Mouse (Mus musculus) heart, postnatal 36 days (tissue): ENCODE measurements at regions not wholly inside any gene's neighbourhood (a gene's known extent, or its start where the extent isn't known, plus 50 kb on each side); places are given as distances from the start of the nearest gene placed in this dataset.

Source experiments
- DNase-seq, 2 experiments: peaks; one replicate each; pipeline ENCODE4 v3.0.0; 2021 to 2022
- intact Hi-C: fragments of 180-260 bp; cut with DNase I; formaldehyde crosslinking; loops from one replicate; pipeline ENCODE4 v1.15.1; 2025

DNA sequence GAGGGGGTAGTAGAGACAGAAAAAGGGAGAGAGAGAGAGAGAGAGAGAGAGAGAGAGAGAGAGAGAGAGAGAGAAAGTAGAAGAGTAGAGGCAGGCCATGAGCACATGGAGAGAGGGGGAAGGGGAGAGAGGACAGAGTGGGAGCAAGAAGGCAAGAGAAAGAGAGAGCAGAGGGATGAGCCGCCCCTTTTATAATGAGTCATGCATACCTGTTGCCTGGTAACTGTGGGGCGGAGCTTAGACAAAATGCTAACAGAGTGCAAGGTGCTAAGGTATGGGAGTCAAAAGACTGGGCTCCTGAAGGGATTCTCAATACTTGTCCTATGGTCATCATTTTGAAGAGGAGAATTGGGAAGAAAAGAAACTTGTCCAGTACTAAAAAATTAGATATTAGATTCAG, 126.1 kb downstream of the Lrrc30 start:
- DNase-seq = no peak
- intact Hi-C loops = no loop called here

DNA sequence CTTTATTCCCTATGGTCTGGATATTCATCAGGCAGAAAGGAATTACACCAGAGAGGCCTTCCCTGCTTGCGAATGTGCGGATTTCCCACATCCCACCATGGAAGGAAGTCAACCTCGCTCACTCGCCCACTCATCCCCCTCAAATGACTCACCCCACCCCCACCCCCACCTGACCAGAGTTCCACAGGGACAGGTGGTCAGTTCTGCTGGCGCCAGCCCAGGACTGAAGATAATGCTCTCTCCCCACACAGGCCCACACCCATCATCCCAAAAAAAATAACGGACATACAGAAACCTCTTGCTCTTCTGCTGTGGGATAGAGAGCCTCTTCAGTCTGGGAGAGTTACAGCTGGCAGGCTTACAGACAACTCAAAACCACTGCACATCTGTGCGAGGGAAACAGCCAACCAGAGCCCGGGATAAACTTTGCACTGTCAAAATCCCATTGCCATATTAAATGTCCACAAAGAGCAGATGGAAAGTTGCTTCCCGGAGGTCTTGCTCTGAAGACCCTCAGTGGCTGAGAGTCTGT, 128.0 kb downstream of the Lrrc30 start:
- intact Hi-C loops = no loop called here
- DNase-seq = peak in 1 of 2 experiments; percentile 5

DNA sequence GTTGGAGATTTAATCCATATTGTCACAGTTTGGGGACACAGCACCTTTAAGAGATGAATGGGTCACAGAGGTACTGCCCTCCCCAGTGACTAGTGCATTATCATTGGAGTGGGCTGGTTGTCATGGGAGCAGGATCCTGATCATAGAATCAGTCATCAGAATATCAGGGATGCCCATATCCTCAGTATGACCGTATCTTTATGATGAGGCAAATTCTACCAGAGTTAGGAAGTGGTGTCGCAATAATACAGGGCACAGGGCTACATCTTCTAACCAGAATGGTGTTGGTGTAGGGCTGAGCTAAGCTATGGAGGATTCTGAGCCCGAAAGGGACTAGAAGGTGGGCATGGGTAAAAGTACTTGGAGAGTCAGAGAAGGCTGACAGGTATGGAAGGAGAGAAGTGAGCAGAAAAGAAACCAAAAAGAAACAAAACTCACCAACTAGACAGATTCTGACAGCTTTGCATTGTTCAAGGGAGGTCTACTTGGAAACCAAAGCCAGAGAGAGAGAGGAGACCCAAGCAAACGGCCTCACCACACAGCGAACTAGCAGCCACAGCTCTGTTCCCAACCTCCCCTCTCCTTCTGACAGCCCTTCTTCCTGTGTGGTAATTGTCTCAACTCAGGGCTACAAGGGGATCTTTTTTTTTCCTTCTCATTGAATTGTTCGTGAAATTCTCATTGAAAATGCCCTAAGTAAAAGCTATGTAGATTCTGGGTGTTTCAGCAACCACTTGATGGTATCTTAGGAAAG, 129.2 kb downstream of the Lrrc30 start:
- no peak for DNase-seq
- intact Hi-C loops = no loop called here

DNA sequence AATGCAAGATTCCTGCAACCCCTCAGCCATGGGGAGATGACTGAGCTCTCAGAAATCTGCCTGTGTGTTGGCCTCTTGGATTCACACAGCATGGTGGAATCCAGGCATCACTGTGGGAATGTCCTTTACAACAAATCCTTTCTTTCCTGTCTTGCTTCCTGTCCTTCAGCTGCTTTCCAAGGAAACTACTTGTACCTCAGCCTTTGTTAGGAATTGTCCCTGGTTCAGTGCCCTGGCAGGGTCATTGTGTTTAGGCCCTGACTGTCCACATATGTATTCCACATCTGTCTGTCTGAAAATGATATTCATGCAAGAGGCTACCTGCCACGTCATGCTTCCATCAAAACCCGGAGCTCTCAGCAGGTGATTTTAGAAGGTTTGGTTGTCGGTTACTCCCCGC, 129.9 kb downstream of the Lrrc30 start:
- peak in 1 of 2 experiments; percentile 5 for DNase-seq
- intact Hi-C loops = no loop called here

DNA sequence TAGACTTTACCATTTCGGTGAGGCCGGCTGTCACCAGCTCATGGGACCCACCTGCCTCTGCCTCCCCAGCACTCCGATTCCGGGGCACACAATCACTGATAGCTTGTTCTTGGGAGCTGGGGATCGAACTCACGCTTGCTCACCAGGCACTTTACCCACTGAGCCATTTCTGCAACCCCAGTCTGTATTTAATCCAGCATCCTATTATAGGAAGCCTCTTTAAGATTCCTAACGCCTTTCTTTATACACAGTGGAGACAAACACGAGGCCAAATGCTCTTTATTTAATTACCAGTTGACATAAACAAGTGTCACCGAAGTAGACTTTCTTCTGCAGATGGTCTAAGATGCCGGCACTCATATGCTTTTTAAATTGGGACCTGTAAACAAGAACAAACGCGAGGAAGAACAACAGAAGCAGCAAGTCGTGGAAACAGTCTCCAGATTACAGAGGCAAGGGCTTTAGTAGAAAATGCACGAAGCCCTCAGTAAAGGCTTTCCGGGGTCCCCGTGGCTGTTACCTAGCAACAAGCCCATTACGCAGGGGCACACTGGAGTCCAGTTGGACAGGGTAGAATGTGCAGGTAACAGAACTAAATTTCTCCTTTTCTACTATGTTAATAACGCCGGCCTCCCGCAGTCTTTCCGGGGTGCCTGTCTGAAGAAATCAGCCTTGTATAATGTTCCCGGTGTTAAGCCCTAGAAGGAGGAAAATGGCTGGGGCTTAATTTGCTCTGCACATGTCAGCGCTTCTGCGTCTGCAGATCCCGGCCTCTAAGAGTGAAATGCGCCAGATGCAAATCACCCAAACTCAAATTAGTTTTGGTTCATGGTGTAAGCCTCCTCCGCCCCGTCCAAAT, 132.5 kb downstream of the Lrrc30 start:
- intact Hi-C loops = no loop called here
- no peak for DNase-seq

DNA sequence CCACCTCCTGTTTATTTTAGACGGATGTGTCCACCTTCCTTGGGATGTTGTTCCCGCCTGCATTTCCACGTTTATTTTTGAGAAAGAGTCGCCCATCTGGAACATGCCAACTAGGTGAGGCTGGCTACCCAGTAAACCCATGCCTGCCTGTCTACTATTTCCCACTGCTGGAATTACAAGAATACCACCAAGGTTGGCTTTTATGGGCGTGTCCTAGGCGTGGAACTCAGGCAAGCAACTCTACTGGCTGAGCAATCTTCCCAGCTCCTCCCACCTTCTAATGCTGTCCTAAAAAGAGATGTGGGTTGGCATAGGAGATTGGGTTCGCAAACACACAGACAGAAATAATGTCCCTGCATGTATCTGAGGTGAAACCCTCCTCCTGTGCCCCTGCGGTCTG, 135.1 kb downstream of the Lrrc30 start:
- intact Hi-C loops = no loop called here
- DNase-seq = no peak

DNA sequence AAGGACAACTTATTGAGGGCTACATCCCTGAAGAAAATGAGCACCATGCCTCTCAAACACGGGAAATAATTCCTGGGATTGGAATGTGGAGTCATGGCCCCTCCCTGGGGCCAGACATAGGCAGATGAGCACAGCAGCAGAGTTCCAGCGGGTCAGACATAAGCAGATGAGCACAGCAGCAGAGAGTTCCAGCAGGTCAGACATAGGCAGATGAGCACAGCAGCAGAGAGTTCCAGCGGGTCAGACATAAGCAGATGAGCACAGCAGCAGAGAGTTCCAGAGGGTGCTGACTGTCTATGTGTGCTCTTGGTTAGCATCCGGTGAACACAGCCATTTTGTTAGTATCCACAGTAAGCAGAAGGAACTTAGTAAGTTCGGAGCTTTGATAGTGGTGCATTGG, 126.2 kb upstream of the Ptprm start:
- no peak for DNase-seq
- intact Hi-C loops = no loop called here

DNA sequence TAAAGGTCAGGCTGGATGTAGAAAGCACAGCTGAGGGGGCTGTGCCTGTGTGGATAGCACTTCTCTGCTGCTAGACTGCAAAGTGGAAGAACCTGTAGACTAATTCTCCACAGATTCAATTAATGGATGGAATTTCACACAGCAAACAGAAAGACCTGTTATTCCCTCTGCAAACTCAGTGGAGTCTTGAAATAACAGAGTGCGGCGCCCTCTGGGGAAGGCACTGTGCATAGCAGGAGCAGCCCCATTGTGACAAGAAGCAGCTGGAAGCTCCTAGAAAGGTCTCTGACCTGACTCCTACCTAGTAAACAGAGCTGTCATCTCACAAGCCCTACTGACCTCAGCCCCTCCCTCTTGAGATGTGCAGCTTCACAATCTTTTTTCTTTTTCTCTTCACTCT, 118.9 kb upstream of the Ptprm start:
- DNase-seq = peak; percentile 74 to 86
- intact Hi-C loops = loop anchor here (2.0 to 5.0 kb wide), 6 partner anchors 64 to 896 kb away; no protein-coding TSS in a partner anchor

DNA sequence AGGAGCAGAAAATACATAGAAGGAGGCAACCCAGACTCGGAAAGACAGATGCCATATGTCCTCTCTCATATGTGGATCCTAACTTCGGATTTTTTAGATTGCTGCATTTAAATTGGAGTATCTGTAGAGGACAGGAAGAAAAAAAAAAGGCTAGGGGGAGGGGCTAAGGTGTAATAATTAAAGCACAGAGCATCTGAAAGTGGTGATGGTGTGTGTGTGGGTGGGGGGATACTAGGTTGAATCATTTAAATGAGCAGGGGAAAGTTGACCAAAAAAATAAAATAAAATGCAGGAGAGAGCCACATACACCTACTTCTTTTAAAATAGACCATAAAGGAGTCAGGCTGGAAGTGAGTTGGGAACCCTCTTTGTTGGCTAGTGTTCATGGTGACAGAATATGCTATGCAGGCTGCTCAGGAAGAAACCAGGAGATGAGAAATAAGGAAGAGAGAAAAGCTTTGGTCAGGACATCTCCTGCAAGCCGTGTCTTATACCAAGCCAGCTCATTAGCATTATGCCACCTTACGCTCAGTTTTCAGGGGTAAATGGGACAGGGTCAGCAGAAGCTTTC, 104.7 kb upstream of the Ptprm start:
- no peak for DNase-seq
- intact Hi-C loops = no loop called here

DNA sequence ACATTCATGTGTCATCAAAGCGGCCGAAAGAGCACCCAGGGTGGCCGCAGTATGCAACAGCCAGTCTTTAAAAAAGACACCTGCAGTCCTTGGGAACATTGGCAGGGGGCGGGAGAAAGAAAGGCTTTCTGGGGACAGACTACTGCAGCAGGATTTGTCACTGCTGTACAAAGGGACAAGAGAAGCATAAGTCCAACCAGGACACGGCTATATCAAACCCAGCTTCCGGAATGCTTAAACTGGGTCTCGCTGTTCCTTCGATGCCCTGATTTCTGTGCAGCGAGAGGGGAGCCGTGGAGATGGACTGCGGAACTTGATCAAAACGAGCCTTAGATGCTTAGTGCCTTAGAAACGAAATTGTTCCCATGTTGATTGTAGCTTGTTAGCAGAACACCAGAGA, 97.7 kb upstream of the Ptprm start:
- intact Hi-C loops = loop anchor here (5.0 kb wide), 1 partner anchor 75 kb away; no protein-coding TSS in a partner anchor
- DNase-seq = no peak

DNA sequence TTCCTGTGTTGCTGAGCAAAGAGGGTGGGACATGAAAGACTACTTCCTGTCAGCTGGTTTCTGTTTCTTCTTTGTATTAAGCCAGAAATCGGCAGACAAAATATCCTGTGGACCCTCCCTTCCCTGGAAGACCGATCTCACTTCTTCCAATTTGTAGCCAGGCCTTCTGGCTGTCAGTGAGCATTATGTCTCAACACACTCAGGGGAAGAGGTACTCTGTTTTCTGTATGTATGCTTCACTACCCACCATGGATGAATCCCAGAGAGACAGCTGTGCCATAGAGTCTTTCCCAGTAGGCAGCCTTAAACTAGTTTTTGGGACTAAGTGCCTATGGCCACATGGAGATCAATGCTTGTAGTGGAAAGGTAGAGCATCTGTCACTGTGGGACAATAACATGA, 96.8 kb upstream of the Ptprm start:
- DNase-seq = no peak
- intact Hi-C loops = loop anchor here (5.0 kb wide), 1 partner anchor 74 kb away; no protein-coding TSS in a partner anchor

DNA sequence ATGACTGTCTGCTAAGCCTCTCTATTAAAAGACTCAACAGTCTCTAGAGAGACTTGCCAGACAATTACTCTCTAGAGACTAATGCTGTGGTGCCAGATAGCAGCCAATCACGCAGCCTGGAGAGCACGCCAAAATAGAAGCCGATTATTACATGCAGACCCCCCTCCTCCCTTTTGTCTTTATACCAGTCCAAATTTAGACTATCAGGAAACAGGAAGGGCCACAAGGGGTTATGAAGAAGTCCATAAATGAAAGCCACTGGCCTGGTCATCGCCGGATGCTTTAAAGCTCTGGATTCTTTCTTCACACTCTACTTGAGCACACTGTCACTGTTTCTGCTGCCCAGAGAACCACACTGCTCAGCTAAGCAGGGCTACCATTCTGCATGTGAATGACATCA, 95.8 kb upstream of the Ptprm start:
- no peak for DNase-seq
- intact Hi-C loops = loop anchor here (5.0 kb wide), 1 partner anchor 73 kb away; no protein-coding TSS in a partner anchor

DNA sequence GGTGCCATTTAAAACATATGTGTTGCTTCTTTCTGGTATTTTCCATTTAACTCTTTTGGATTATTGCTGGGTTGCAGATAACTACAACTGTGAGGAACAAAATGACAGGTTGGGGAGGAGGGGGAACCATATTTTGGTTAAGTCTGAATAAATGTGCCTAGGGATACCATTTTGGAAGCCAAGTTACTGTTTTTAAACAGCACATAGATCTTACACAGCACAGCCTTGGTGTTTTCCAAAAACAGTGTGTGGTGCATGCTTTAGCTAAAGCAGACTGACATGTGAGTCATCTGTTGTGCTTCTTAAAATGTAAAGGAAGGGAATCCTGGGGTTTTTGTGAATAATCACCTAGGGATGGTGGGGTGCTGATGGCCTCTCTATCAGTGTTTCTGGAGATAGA, 91.7 kb upstream of the Ptprm start:
- intact Hi-C loops = no loop called here

DNA sequence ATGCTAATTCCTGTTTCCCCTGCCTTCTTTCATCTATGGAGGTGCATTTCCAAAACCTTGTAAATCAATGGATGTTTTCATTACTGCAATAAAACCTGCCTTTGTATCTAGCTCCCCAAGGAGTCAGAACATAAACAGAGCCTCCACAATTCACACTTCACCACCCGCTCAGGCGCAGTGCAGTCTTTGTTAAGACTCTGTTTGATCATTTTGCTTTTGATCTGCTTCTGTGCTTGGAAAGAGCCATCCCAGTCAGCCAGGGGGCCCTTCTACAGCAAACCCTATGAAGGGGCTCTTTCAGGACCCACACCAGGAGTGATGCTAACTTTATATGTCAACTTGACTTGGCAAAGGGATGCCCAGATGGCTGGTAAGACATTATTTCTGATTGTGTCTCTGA, 86.7 kb upstream of the Ptprm start:
- intact Hi-C loops = no loop called here
- no peak for DNase-seq

More for the DNA sequence above, 91.7 kb upstream of the Ptprm start:
- DNase-seq = no peak

DNA sequence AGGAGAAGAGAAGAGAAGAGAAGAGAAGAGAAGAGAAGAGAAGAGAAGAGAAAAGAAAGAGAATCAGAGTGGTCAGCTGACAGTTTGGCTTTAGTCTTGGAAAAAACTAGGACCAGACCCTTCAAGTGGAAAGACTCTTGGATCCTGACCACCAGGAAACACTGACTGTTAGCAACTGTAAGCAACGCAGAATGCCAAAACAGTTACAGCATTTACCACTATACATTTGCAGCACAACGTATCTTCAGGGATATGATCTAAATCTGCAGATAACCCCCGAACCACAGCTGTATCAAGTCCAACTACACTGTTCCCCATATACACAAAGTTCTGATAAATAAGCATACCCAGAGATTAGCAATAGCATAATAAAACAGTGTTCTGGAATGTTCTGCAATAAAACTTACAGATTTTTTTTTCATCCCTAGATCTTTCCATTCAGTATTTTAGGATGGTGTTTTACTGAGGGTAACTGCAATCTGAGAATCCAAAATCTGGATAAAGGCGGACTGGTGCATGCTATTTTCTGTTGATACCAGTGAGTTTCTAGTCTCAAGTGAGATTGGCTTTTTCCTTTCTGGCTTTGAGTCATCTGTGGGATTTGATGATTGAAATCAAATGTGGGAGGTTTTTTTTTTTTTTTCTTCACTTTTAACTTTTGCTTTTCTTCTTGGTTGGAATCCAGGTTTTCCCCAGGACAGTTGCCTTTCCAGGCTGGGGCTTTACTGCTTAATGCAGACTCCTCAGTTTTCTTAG, 65.9 kb upstream of the Ptprm start:
- intact Hi-C loops = no loop called here
- DNase-seq = no peak

DNA sequence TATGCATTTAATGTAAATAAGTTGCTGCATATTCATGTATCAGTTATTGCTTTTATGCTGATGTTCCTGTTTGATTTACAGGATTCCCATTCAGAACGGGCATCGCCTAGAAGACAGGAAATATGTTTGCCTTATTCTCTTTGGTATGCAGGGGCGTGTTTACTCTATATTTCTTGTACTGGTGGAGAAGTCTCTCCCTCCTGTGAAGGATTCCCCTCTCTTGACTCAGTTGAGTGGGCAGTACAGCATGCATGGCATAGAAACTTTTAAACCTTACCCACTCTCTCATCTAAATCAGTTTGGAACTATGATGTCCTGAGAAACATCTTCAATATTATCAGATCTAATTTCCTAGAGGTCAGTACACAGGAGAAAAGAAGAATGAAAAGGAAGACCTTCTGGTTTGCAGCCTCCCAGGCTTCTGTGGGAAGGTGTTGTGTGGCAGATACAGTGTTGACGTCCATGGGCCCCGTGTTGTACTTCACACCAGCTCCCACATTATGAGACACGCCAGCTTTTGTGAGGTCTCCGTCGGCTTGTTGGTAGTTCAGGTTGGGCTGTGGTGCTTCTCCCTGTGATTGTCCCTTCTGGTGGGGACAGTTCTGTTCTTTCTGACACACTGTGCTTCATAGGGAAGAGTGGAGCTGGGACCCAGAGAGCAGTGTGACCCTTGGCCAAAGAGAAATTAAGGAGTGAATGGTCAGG, 58.4 kb upstream of the Ptprm start:
- intact Hi-C loops = no loop called here
- DNase-seq = no peak

DNA sequence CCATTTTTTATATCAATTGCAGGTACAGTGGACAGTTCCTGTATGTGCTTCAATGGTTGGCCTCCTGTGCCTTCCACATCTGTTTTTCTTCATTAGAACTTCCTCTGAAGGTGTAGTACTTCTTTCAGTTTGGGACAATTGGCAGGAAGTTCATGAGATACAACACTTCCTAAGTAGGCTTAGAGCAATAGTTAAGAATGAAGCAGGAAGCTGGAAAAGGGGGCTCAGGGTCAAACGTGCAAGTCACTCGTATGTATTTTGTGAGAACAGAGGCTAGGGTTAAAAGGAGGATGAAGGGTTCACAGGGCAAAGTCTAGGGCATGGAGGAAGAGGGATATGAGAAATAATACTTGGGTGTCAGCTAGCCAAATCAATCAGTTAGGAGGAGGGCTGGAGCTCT, 55.7 kb upstream of the Ptprm start:
- intact Hi-C loops = loop anchor here (2.0 kb wide), 2 partner anchors 63 to 103 kb away; no protein-coding TSS in a partner anchor
- peak; percentile 3 to 9 for DNase-seq

DNA sequence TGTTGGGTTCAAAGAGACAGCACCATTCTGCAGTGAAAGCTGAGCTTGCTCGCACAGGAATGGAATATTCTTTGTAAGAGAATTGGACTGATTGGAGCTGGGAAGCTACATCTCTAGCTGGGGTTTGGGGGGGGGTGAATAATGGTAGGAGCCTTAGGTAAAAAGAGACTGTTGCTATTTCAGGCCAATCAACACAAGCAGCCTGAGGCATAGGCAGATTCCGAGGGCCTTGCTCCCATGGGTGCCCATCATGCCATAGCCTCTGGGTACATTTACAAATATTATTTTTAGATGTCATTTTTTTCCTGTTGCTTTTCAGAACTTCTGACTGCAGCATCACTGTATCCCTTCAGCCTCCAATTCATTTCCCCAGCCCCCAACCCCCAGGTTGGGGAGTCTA, 51.7 kb upstream of the Ptprm start:
- intact Hi-C loops = no loop called here
- DNase-seq = no peak
